Mouse (Mus musculus) lung, postnatal 0 days (tissue): ENCODE data around the gene Zfp954. TPM values are rescaled to one million over a fixed set of nuclear protein-coding genes. Genes with fewer than 3 reads are reported as not detected.
A peak's percentile ranks its signal among the peaks of the same experiment; 100 is the strongest.
"Not testable (repeated sequence)": the region's sequence is repeated elsewhere in the genome, so short reads cannot be mapped to it uniquely, and the experiment has no call there.

Source experiments
- ATAC-seq: fragments of 200-750 bp; cut with Nextera tagmentation; 2 replicates; pipeline ENCODE4 v1.8.0; 2017; ENCODE audit warnings: moderate library complexity
- DNase-seq: peaks from one replicate; pipeline ENCODE4 v3.0.0-alpha.2; 2016; ENCODE audit warnings: low spot score
- H3K27ac ChIP-seq: fragments of 300-500 bp; sonication (generic); 2 replicates; pipeline ENCODE4 v1.5.1; 2014; ENCODE audit warnings: antibody characterized with exemption, mild to moderate bottlenecking, low read length, mixed read lengths
- H3K27me3 ChIP-seq: fragments of 300-500 bp; sonication (generic); replicated peaks from 2 replicates; pipeline ENCODE4 v1.6.1; 2014; ENCODE audit warnings: low read length, mixed read lengths; ENCODE audit not compliant: insufficient read depth
- H3K36me3 ChIP-seq: fragments of 300-500 bp; sonication (generic); 2 replicates; pipeline ENCODE4 v1.6.1; 2014; ENCODE audit warnings: low read length, mixed read lengths; ENCODE audit not compliant: insufficient read depth
- H3K4me1 ChIP-seq: fragments of 300-500 bp; sonication (generic); 2 replicates; pipeline ENCODE4 v1.6.1; 2014; ENCODE audit warnings: antibody characterized with exemption, low read depth, low read length, mixed read lengths; ENCODE audit not compliant: insufficient read depth
- H3K4me2 ChIP-seq: fragments of 300-500 bp; sonication (generic); replicated peaks from 2 replicates; pipeline ENCODE4 v1.6.1; 2014; ENCODE audit warnings: low read depth, mild to moderate bottlenecking, low read length, moderate library complexity, mixed read lengths
- H3K4me3 ChIP-seq: fragments of 300-500 bp; sonication (generic); 2 replicates; pipeline ENCODE4 v1.5.1; 2014; ENCODE audit warnings: low read depth, low read length
- H3K9ac ChIP-seq: fragments of 300-500 bp; sonication (generic); replicated peaks from 2 replicates; pipeline ENCODE4 v1.6.1; 2014; ENCODE audit warnings: low read depth, mild to moderate bottlenecking
- H3K9me3 ChIP-seq: fragments of 300-500 bp; sonication (generic); 2 replicates; pipeline ENCODE4 v1.6.1; 2016; ENCODE audit warnings: low read length, mixed read lengths
- CTCF ChIP-seq: IDR thresholded peaks from 2 replicates; pipeline ENCODE4 v1.5.1; 2016; ENCODE audit warnings: antibody characterized with exemption, mild to moderate bottlenecking
- EP300 ChIP-seq: IDR thresholded peaks from 2 replicates; pipeline ENCODE4 v1.6.1; 2016; ENCODE audit warnings: antibody characterized with exemption, mild to moderate bottlenecking, control low read depth
- WGBS: fragments of 180-500 bp; shearing (Covaris S2); extraction: QIAGEN DNeasy Blood & Tissue Kit; methylation state at CpG from one replicate; pipeline ENCODE4 v1.1.7; 2014; 5-methylcytosine and 5-hydroxymethylcytosine counted together
- polyA plus RNA-seq: library from polyadenylated mRNA; unstranded; fragments of >200 nt; fragmentation: Nextera tagmentation; extraction: Ambion mirVana; gene quantifications from 2 replicates; pipeline ENCODE4 v1.2.1, GENCODE M21; 2015

The Zfp954 gene
- 10.4 and 11.9 TPM in 2 replicates for polyA plus RNA-seq

GRCm38 (mm10) chr7:7120921-7121601 lies at the start of gene Zfp954:
Gene Zfp954, minus strand, starts transcription at chr7:7121488.
- under 1% methylated on average over 30 of the region's 30 CpGs for WGBS
- H3K9me3 ChIP-seq, result no peaks in the 10 kb centered on the region

DNA sequence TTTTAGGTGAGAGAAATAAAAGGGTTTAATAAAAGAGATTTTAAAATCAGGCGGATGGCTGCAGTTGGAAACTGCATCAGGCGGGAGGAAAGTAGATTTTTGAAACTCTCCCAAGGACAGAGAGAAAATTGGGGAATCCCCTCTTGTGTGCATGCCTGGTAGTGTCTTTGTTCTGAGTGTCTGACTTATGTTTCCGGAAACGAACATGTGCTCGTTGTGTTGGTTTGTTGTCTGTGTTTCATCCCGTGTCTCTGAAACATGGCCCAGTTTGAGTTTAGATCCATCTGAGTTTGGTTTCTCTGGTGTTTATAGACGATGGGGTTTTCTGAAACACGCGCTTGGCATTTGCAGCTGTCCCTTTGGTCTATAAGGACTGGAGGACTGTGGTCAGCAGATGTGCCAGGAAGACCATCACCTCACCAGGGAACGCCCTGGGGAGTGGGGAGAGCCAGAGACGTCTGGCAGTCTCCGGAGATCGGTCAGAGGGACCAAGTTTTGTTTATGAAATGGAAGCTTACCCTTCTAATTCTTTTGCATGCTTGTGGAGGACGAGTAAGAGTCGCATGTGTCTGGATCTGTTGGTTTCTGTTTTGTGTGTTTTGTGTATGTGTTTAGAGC lies 24.8 kb upstream of the Zfp954 start:
- Histone ChIP-seq H3K36me3 (no peaks in the 10 kb centered on the region), H3K27ac (no peak overlapping the region), H3K4me2 (no peak overlapping the region), H3K9ac (no peak overlapping the region), H3K9me3 (no peaks in the 10 kb centered on the region), H3K27me3 (no peaks in the 10 kb centered on the region), H3K4me1 (no peaks in the 10 kb centered on the region), H3K4me3 (no peak overlapping the region)
- DNase-seq (peak; percentile 3), ATAC-seq (no peak)
- 86% methylated on average over 15 of the region's 15 CpGs for WGBS
- no peak for TF ChIP-seq EP300
- no peak for TF ChIP-seq CTCF

More at GRCm38 (mm10) chr7:7120921-7121601, at the start of gene Zfp954:
- TF ChIP-seq CTCF, result peak; percentile 58
- TF ChIP-seq EP300, result no peak
- peak; percentile 97 for ATAC-seq
- Histone ChIP-seq H3K4me3 (peak within 1 kb of the TSS; percentile 66), H3K27me3 (no peaks in the 10 kb centered on the region), H3K36me3 (no peaks in the 10 kb centered on the region), H3K4me1 (0 out of 2 replicates have a peak, but pooled peaks cover 3% of the 10 kb centered on the region), H3K9ac (peak within 1 kb of the TSS; percentile 34), H3K4me2 (peak within 1 kb of the TSS; percentile 70), H3K27ac (peak within 1 kb of the TSS; percentile 64)
- DNase-seq, result peak; percentile 95

DNA sequence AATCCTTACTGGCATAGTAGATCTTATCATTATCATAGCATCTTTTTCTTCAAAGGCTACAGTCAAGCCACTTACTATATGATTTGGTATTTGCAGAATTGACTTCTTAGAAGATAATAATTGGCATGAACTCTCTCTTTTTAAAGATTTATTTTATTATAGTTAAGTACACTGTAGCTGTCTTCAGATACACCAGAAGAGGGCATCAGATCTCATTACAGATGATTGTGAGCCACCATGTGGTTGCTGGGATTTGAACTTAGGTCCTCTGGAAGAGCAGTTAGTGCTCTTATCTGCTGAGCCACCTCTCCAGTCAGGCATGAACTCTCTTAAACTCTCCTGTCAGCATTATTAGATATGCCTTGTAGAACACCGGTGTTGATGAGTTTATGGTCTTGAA lies 22.9 kb upstream of the Zfp954 start:
- Histone ChIP-seq H3K9me3 (no peaks in the 10 kb centered on the region), H3K9ac (no peak overlapping the region), H3K27me3 (no peaks in the 10 kb centered on the region), H3K36me3 (no peaks in the 10 kb centered on the region), H3K4me3 (no peak overlapping the region), H3K27ac (no peak overlapping the region), H3K4me1 (no peaks in the 10 kb centered on the region), H3K4me2 (no peak overlapping the region)
- ATAC-seq, result no peak
- no peak for DNase-seq
- WGBS, result 84% methylated on average over 1 of the region's 1 CpGs
- no peak for TF ChIP-seq EP300
- TF ChIP-seq CTCF, result no peak

- Histone ChIP-seq H3K36me3 (no peaks in the 10 kb centered on the region), H3K9ac (no peak within 1 kb of the TSS), H3K27me3 (no peaks in the 10 kb centered on the region), H3K9me3 (no peaks in the 10 kb centered on the region), H3K4me2 (peak within 1 kb of the TSS; percentile 52), H3K4me3 (peak within 1 kb of the TSS; percentile 46), H3K27ac (no peak within 1 kb of the TSS), H3K4me1 (no peaks in the 10 kb centered on the region)
- 8% methylated on average over 16 of the region's 16 CpGs for WGBS
- DNase-seq (peak; percentile 63), ATAC-seq (peak; percentile 97)
- TF ChIP-seq CTCF (peak; percentile 65), EP300 (no peak)
Measured at GRCm38 (mm10) chr7:7136379-7136866, 15.1 kb upstream of the Zfp954 start, which contains the start of gene Zfp773. Gene Zfp773, minus strand, starts transcription at chr7:7136755.

DNA sequence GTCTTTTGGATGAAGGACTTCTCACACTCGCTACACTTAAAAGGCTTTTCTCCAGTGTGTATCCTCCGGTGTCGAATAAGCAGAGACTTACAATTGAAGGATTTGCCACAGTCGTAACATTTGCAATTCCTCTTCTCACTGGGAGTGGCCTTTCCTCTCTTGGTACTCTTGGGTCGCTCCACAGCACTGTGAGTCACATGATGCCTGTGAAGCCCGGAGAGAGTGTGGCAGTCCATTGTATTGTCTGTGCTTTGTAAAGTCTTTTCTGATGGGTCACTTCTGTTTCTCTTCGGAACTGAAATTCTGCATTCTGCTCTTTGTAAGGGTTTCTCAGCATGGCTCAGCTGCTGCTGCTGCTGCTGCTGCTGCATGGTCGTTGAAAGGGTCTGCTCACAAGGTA lies 11.5 kb upstream of the Zfp954 start:
- H3K9ac ChIP-seq, result no peak overlapping the region
- H3K4me1 ChIP-seq, result no peaks in the 10 kb centered on the region
- WGBS, result 63% methylated on average over 8 of the region's 8 CpGs
- H3K4me3 ChIP-seq, result no peak overlapping the region
- H3K9me3 ChIP-seq, result no peaks in the 10 kb centered on the region
- TF ChIP-seq CTCF (no peak), EP300 (no peak)
- no peaks in the 10 kb centered on the region for H3K27me3 ChIP-seq
- DNase-seq (no peak), ATAC-seq (no peak)
- no peak overlapping the region for H3K4me2 ChIP-seq
- H3K36me3 ChIP-seq, result no peaks in the 10 kb centered on the region
- H3K27ac ChIP-seq, result no peak overlapping the region

- H3K27me3 ChIP-seq, H3K9me3 ChIP-seq, DNase-seq, H3K9ac ChIP-seq, H3K27ac ChIP-seq, ATAC-seq, H3K36me3 ChIP-seq, H3K4me3 ChIP-seq, H3K4me1 ChIP-seq, H3K4me2 ChIP-seq: not testable (repeated sequence)
- 91% methylated on average over 14 of the region's 15 CpGs for WGBS
Measured at GRCm38 (mm10) chr7:7130491-7131124, 9.3 kb upstream of the Zfp954 start.
